Mouse (Mus musculus): ENCODE measurements around the gene Usp2. TPM values are rescaled to one million over a fixed set of nuclear protein-coding genes. Genes with fewer than 3 reads are reported as not detected.

The Usp2 gene
- polyA plus RNA-seq, 1 experiment from 2014 or later: 3.7 TPM

DNA sequence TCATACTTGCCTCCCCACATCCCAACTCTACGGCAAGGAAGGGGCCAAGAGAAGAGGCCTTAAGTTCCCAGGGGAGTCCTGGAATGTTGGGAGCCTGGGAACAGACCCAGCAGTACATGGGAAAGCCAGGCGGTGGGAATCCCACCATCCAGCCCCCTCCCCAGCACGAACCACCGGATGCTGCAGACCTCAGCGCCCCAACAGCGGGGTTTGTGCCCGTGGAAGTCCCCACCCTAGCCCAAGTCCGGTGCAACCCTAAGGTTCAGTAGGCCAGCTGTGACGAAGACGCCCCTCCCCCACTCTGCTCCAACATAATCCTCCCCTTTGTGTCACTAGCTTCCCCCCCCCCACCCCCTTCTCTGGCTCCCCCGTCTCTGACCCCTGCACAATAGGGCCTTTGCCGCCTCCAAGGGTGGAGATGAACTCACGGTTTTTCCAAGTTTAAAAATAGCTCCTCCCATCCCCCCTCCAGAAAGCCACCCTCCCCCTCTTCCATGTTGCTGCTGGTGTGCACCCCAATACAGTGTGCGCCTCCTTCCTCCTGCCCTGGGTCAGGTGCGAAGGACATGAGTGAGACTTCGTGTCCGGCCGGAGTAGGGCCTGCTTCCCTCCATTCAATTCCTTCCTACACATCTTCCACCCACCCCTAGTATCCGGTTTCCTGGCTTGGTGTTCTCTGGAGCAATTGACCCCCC is 63.9 kb downstream of the Usp2 start:
- Histone ChIP-seq H3K4me3 (replicated peaks) (peak overlapping the region; percentile 34; the same call in 1 of the 2 replicates), H3K9ac (no peak overlapping the region), H3K27ac (replicated peaks) (peak overlapping the region; percentile 57; the same call in 1 of the 2 replicates), H3K4me2 (peak overlapping the region; percentile 63), H3K4me1 (replicated peaks) (peaks cover 43% of the 10 kb centered on the region), H3K36me3 (replicated peaks) (no peaks in the 10 kb centered on the region), H3K9me3 (replicated peaks) (no peaks in the 10 kb centered on the region), H3K27me3 (peaks cover 80% of the 10 kb centered on the region)
- WGBS (ENCODE audit: insufficient replicate concordance): 16% methylated on average over 19 of the region's 19 CpGs
- peak; percentile 47 for ATAC-seq (ENCODE audit: insufficient read depth)

DNA sequence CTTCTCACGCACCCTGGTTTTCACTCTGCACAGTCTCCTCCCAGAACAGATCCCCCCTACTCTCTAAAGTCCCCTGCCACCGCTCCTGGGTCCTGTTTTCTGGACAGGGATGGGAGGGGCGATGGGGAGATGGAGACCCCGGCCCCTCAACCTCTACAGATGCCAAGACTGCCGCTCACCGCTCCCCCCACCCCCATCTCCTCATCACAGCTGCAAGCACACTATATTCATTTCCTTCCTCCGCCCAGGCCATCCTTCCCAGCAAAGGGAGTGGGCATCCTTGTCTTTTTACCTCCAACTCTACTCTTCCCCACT is 64.4 kb downstream of the Usp2 start:
- Histone ChIP-seq H3K9ac (no peak overlapping the region), H3K4me1 (replicated peaks) (peaks cover 42% of the 10 kb centered on the region), H3K36me3 (replicated peaks) (no peaks in the 10 kb centered on the region), H3K4me2 (no peak overlapping the region), H3K27me3 (peaks cover 85% of the 10 kb centered on the region), H3K4me3 (replicated peaks) (no peak overlapping the region), H3K27ac (replicated peaks) (no peak overlapping the region), H3K9me3 (replicated peaks) (no peaks in the 10 kb centered on the region)
- 30% methylated on average over 7 of the region's 7 CpGs for WGBS (ENCODE audit: insufficient replicate concordance)
- ATAC-seq (ENCODE audit: insufficient read depth): no peak

DNA sequence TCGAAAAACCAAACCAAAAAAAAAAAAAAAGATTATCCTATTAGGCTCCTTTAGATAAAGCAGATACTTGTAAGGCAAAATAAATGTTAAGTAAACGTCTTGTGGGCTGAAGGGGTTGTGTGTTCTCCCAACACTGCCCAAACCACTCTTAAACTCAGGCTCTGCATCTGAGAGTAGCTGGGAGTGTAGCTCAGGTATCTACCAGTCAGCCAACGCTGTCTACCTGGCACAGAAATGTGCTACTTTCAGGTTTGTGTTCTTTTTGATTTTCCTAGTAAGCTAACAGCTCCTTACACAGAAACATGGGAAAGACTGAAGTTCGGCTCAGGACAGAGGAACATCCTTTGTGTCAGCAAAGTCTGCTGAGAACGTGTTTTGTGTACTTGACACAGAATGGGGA is 65.4 kb downstream of the Usp2 start:
- H3K27me3 ChIP-seq: peaks cover 95% of the 10 kb centered on the region
- peaks cover 34% of the 10 kb centered on the region for H3K4me1 ChIP-seq (replicated peaks)
- WGBS (ENCODE audit: insufficient replicate concordance): 45% methylated on average over 5 of the region's 5 CpGs
- no peak overlapping the region for H3K4me2 ChIP-seq
- no peaks in the 10 kb centered on the region for H3K9me3 ChIP-seq (replicated peaks)
- H3K4me3 ChIP-seq (replicated peaks): no peak overlapping the region
- no peak overlapping the region for H3K27ac ChIP-seq (replicated peaks)
- ATAC-seq (ENCODE audit: insufficient read depth): no peak
- no peaks in the 10 kb centered on the region for H3K36me3 ChIP-seq (replicated peaks)
- no peak overlapping the region for H3K9ac ChIP-seq

DNA sequence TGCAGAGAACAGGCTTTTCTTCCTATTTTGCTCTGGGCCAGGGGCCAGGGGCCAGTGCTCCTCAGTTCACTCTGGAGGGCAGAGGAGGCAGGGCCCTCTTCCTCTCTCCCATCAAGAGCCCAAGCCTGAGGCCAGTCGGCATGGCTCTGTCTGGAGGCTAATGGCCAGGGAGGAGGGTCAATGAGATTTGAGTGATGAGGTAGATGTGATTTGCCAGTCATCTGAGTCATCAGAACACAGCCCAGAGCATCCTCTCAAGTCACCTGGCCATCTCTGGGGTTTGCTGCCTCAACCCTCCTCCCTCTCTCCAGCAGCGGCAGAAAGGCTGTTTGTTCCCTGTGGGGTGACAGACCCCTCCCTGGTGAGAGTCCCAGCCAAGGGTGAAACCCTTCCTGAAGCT is 66.5 kb downstream of the Usp2 start:
- Histone ChIP-seq H3K4me2 (0 out of 2 replicates have a peak overlapping the region, but pooled peaks have one; percentile 69), H3K27ac (replicated peaks) (no peak overlapping the region), H3K4me3 (replicated peaks) (no peak overlapping the region; the same call in 1 of the 2 replicates)

DNA sequence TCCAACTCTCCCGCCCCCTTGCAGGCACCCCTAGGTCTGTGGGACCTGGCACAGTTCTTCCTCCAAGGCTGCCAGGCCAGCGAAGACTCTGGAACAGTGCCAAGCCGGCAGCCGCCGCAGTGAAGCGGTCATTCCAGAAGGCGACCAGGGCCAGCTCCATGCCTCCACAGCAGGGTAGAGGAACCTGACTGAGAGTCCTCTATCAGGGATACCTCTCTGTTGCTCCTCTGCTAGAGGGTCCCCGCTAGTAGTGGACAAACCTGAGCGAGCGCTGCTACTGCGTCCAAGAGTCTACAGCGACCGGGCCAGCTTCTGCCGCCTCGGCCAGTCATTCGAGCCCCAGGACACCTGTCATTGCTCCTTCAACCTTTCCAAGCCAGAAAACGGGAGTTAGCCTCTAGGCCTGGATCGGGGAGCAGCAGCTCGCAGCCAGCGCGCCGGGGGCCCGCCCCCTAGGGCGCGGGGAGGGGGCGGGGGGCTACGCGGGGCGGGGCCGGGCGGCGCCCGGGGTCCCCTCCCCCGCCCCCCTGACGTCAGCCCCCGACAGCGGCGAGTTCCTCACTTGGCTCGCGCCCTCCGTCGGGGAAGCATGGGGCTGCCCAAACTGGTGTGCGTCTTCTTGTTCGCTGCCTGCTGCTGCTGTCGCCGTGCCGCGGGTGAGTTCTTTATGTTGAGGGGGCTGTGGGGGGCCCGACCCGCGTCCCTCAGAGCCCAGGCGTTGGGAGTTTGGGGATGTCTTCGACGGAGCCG is 67.5 kb downstream of the Usp2 start, which contains the start of gene Mcam:
Gene Mcam, plus strand, starts transcription at position 369 of the 750 bp plus-strand sequence.
- H3K27ac ChIP-seq (replicated peaks): no peak within 1 kb of the TSS
- H3K4me1 ChIP-seq (replicated peaks): peaks cover 31% of the 10 kb centered on the region
- peaks cover 82% of the 10 kb centered on the region for H3K27me3 ChIP-seq
- H3K9ac ChIP-seq: peak within 1 kb of the TSS; percentile 1; the same call in 1 of the 2 replicates
- peak within 1 kb of the TSS; percentile 51 for H3K4me3 ChIP-seq (replicated peaks)
- H3K9me3 ChIP-seq (replicated peaks): no peaks in the 10 kb centered on the region
- H3K4me2 ChIP-seq: peak within 1 kb of the TSS; percentile 69
- ATAC-seq (ENCODE audit: insufficient read depth): no peak
- 3% methylated on average over 54 of the region's 55 CpGs for WGBS (ENCODE audit: insufficient replicate concordance)
- H3K36me3 ChIP-seq (replicated peaks): no peaks in the 10 kb centered on the region

More for the DNA sequence above, 66.5 kb downstream of the Usp2 start:
- no peak for ATAC-seq (ENCODE audit: insufficient read depth)
- 14% methylated on average over 2 of the region's 2 CpGs for WGBS (ENCODE audit: insufficient replicate concordance)
- Histone ChIP-seq H3K9me3 (replicated peaks) (no peaks in the 10 kb centered on the region), H3K36me3 (replicated peaks) (no peaks in the 10 kb centered on the region), H3K4me1 (replicated peaks) (peaks cover 31% of the 10 kb centered on the region), H3K9ac (no peak overlapping the region), H3K27me3 (peaks cover 92% of the 10 kb centered on the region)

DNA sequence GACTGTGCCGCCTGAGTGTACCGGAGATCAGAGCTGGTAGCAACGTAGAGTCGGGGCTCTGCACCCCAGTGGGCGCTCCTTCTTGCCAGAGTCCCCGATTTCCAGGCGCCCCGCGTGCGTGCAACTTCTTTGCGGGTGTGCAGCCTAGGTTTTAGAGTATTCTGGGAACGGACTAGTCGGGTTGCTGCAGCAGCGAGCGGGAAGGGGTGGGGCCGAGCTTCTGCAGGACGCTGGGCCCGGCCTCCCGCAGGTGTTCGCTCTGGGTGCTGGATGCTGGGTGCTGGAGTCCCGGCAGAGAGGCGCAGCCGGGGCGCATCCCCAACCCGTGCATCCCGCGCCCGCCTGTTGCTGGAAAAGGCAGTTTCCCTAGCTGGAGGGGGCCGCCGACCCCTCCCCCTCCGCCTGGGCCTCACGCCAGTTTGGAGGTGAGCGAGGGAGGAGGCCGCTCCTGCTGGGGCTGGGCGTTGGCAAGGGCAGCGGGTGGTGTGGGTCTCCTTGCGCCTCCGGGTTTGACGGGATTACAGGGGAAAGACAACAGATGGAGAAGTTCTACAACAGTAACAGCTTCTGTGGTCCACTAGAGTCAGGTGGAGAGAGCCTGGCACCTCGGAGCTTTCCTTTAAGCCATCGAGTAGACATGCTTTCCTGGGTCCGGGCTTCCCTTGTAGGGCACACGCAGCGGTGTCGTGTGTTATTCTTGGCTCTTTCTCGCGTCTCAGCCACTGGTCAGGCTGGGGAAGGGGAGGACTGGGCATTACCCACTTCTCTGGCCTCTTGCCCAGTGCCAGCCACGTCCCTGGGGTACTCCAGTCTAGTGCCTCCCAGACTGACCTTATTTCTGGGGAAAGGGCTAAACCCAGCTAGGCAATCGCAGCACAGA is 68.3 kb downstream of the Usp2 start:
- WGBS (ENCODE audit: insufficient replicate concordance): 4% methylated on average over 49 of the region's 49 CpGs
- no peaks in the 10 kb centered on the region for H3K36me3 ChIP-seq (replicated peaks)
- peaks cover 74% of the 10 kb centered on the region for H3K27me3 ChIP-seq
- H3K27ac ChIP-seq (replicated peaks): no peak overlapping the region
- H3K9ac ChIP-seq: 0 out of 2 replicates have a peak overlapping the region, but pooled peaks have one; percentile 1
- H3K9me3 ChIP-seq (replicated peaks): no peaks in the 10 kb centered on the region
- no peak for ATAC-seq (ENCODE audit: insufficient read depth)
- peak overlapping the region; percentile 69 for H3K4me2 ChIP-seq
- H3K4me1 ChIP-seq (replicated peaks): peaks cover 24% of the 10 kb centered on the region
- peak overlapping the region; percentile 51 for H3K4me3 ChIP-seq (replicated peaks)

DNA sequence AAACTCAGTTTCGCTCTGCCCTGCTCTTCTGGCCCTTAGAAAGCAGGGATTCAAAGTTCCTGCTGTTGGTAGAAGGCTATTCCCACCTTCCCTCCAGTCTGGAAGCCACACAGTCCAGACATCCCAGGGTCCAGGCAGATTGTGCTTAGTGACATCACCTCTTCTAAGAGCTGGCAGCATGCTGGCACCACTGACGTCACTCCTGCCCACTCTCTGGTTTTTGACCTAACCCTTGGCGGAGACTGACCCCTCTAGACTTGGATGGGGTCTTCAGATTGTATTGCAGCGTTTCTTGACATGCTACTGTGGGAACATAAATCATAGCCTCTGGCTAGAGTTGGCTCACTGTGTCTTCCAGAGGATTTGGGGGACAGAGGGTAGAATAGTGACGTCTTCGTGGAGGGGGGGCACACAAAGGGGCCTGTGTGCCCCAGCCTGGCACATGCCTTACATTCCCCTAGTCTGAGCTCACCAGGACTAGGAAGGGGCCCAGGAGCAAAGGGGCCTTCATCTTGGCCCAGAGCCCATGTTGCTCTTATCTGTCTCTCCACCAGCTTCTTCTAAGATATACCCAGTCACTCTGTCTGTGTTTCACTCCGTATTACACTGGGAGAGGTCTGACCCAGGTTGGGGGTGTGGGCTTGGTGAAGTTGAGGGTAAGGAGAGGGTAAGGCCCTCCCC is 69.0 kb downstream of the Usp2 start:
- Histone ChIP-seq H3K4me1 (replicated peaks) (peaks cover 19% of the 10 kb centered on the region), H3K4me3 (replicated peaks) (peak overlapping the region; percentile 2; the same call in 1 of the 2 replicates), H3K27ac (replicated peaks) (no peak overlapping the region), H3K9me3 (replicated peaks) (no peaks in the 10 kb centered on the region), H3K27me3 (peaks cover 66% of the 10 kb centered on the region), H3K9ac (no peak overlapping the region), H3K36me3 (replicated peaks) (no peaks in the 10 kb centered on the region), H3K4me2 (peak overlapping the region; percentile 69; the same call in 1 of the 2 replicates)
- WGBS (ENCODE audit: insufficient replicate concordance): 48% methylated on average over 7 of the region's 7 CpGs
- ATAC-seq (ENCODE audit: insufficient read depth): no peak

DNA sequence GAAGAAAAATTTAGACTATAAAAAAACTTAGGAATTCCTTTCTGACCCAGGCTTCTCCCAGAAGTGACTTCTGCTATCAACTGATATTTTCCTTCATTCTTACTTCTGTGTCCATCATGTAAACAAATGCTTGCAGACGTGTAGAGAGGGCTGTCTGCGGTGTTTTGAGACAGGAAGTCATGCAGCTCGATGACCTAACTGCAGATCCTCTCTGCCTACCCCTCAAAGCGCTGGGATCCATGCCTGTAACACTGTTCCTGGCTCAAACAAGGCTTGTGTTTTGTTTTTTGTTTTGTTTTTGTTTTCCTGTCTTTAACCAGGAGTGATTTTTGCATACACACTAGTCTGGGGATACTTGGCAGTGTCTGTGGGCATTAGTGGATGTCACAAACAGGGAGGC is 71.0 kb downstream of the Usp2 start:
- H3K9me3 ChIP-seq (replicated peaks): no peaks in the 10 kb centered on the region
- 6% methylated on average over 4 of the region's 4 CpGs for WGBS (ENCODE audit: insufficient replicate concordance)
- peaks cover 19% of the 10 kb centered on the region for H3K4me1 ChIP-seq (replicated peaks)

DNA sequence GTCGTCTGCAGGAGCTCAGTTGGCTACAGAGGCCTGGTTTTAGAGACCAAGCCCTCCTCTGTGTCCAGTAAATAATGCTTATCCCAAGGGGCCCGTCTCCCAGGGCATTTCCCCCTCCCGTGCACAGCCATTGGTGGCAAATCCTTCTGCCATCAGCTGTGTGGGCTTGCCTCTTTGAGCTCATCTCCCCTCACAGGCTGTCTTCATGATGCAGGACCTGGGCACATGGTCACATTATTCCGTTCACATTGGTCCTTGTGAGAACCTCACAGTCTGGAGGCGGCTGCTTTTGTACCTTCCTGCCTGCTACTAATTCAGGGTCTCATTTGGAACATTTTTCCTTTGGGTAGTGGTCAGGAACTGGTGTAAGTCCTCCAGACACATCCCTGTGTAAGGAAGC is 75.1 kb downstream of the Usp2 start:
- no peaks in the 10 kb centered on the region for H3K4me1 ChIP-seq (replicated peaks)
- peaks cover 5% of the 10 kb centered on the region for H3K27me3 ChIP-seq
- no peak overlapping the region for H3K9ac ChIP-seq
- H3K4me2 ChIP-seq: no peak overlapping the region
- H3K27ac ChIP-seq (replicated peaks): no peak overlapping the region
- H3K9me3 ChIP-seq (replicated peaks): no peaks in the 10 kb centered on the region
- no peak overlapping the region for H3K4me3 ChIP-seq (replicated peaks)
- peaks cover 26% of the 10 kb centered on the region for H3K36me3 ChIP-seq (replicated peaks)
- no peak for ATAC-seq (ENCODE audit: insufficient read depth)
- WGBS (ENCODE audit: insufficient replicate concordance): 65% methylated on average over 5 of the region's 5 CpGs

More for the DNA sequence above, 71.0 kb downstream of the Usp2 start:
- peaks cover 46% of the 10 kb centered on the region for H3K27me3 ChIP-seq
- no peak for ATAC-seq (ENCODE audit: insufficient read depth)
- H3K36me3 ChIP-seq (replicated peaks): peaks cover 6% of the 10 kb centered on the region; the same call in 1 of the 2 replicates
- H3K27ac ChIP-seq (replicated peaks): no peak overlapping the region
- no peak overlapping the region for H3K9ac ChIP-seq
- no peak overlapping the region for H3K4me3 ChIP-seq (replicated peaks)
- no peak overlapping the region for H3K4me2 ChIP-seq

DNA sequence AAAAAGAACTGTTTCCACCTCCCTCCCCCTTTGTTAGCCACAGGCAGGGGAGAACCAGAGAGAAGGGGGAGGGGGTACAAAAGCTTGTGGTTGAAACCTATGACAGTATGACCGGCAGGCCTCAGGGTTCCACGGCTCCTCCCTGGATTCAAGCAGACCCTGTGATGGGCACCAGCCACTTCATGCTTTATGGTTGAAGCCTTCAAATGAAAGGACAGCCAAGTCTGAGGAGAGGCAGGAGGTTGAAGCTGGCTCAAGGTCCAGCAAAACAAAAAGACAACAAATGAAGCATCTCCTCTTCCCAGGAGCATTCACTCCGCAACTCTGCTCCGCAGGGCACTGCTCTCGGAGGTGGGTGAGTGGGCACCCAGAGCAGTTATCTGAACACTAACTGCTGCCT is 76.6 kb downstream of the Usp2 start:
- Histone ChIP-seq H3K27me3 (no peaks in the 10 kb centered on the region), H3K4me3 (replicated peaks) (no peak overlapping the region), H3K9ac (no peak overlapping the region), H3K27ac (replicated peaks) (no peak overlapping the region), H3K9me3 (replicated peaks) (no peaks in the 10 kb centered on the region), H3K4me1 (replicated peaks) (no peaks in the 10 kb centered on the region), H3K4me2 (no peak overlapping the region), H3K36me3 (replicated peaks) (peaks cover 34% of the 10 kb centered on the region)
- 81% methylated on average over 5 of the region's 5 CpGs for WGBS (ENCODE audit: insufficient replicate concordance)
- ATAC-seq (ENCODE audit: insufficient read depth): no peak
